Mouse (Mus musculus) urinary bladder, postnatal 10 days (tissue): ENCODE measurements around the gene Ndufaf8.

Experiments
- DNase-seq: peaks from one replicate; pipeline ENCODE4 v3.0.0; 2022; ENCODE audit warnings: low spot score

Ndufaf8 gene

GRCm38 (mm10) chr11:120098588-120099511 is at the start of gene Ndufaf8, which contains the start of gene Tepsin:
Gene Ndufaf8 (plus strand): TSS chr11:120098928.
Gene Tepsin (minus strand): TSS chr11:120098731.
- peak; percentile 86 for DNase-seq

- DNase-seq: no peak
Measured at GRCm38 (mm10) chr11:120049067-120049466, 49.7 kb upstream of the Ndufaf8 start.

- no peak for DNase-seq
Measured at GRCm38 (mm10) chr11:120051124-120051811, 47.5 kb upstream of the Ndufaf8 start.

GRCm38 (mm10) chr11:120052274-120052673 is 46.5 kb upstream of the Ndufaf8 start:
- DNase-seq: no peak

- no peak for DNase-seq
Measured at GRCm38 (mm10) chr11:120053846-120054245, 44.9 kb upstream of the Ndufaf8 start.

GRCm38 (mm10) chr11:120055953-120056732 is 42.6 kb upstream of the Ndufaf8 start:
- no peak for DNase-seq

- DNase-seq: no peak
Measured at GRCm38 (mm10) chr11:120060634-120061033, 38.1 kb upstream of the Ndufaf8 start.

GRCm38 (mm10) chr11:120063326-120063725 is 35.4 kb upstream of the Ndufaf8 start:
- DNase-seq: no peak

GRCm38 (mm10) chr11:120064006-120064667 is 34.6 kb upstream of the Ndufaf8 start:
- no peak for DNase-seq

GRCm38 (mm10) chr11:120064668-120065040 is 34.1 kb upstream of the Ndufaf8 start:
- no peak for DNase-seq

GRCm38 (mm10) chr11:120065291-120065690 is 33.4 kb upstream of the Ndufaf8 start:
- DNase-seq: no peak

GRCm38 (mm10) chr11:120067834-120068233 is 30.9 kb upstream of the Ndufaf8 start:
- DNase-seq: no peak

- no peak for DNase-seq
Measured at GRCm38 (mm10) chr11:120069261-120069660, 29.5 kb upstream of the Ndufaf8 start.

- no peak for DNase-seq
Measured at GRCm38 (mm10) chr11:120070286-120070930, 28.3 kb upstream of the Ndufaf8 start.

- no peak for DNase-seq
Measured at GRCm38 (mm10) chr11:120071065-120071464, 27.7 kb upstream of the Ndufaf8 start.

- no peak for DNase-seq
Measured at GRCm38 (mm10) chr11:120071731-120072320, 26.9 kb upstream of the Ndufaf8 start.

- DNase-seq: no peak
Measured at GRCm38 (mm10) chr11:120072986-120073647, 25.6 kb upstream of the Ndufaf8 start.

- no peak for DNase-seq
Measured at GRCm38 (mm10) chr11:120076191-120076590, 22.5 kb upstream of the Ndufaf8 start.

GRCm38 (mm10) chr11:120080282-120080681 is 18.4 kb upstream of the Ndufaf8 start:
- DNase-seq: no peak
